Mouse (Mus musculus): Measurements from ENCODE around the gene Nfatc3.
"Not testable (repeated sequence)": the region's sequence is repeated elsewhere in the genome, so short reads cannot be mapped to it uniquely, and the experiment has no call there.

Gene Nfatc3

GRCm38 (mm10) chr8:106058731-106059612 is at the start of gene Nfatc3:
TSS of gene Nfatc3 (plus strand) at chr8:106058840.
- peak; percentile 97 for DNase-seq

- peak; percentile 95 for DNase-seq
Measured at GRCm38 (mm10) chr8:106010748-106011642, 47.6 kb upstream of the Nfatc3 start.

GRCm38 (mm10) chr8:106011643-106011986 is 47.0 kb upstream of the Nfatc3 start, which contains the start of gene Ddx28:
TSS of gene Ddx28 (minus strand) at chr8:106011882.
- DNase-seq, result no peak

GRCm38 (mm10) chr8:106012203-106012602 is 46.4 kb upstream of the Nfatc3 start:
- DNase-seq, result not testable (repeated sequence)

- DNase-seq, result no peak
Measured at GRCm38 (mm10) chr8:106016284-106016683, 42.4 kb upstream of the Nfatc3 start.

GRCm38 (mm10) chr8:106017130-106017529 is 41.5 kb upstream of the Nfatc3 start:
- no peak for DNase-seq

GRCm38 (mm10) chr8:106018039-106018438 is 40.6 kb upstream of the Nfatc3 start:
- no peak for DNase-seq

- peak; percentile 79 for DNase-seq
Measured at GRCm38 (mm10) chr8:106022483-106022882, 36.2 kb upstream of the Nfatc3 start.

- no peak for DNase-seq
Measured at GRCm38 (mm10) chr8:106038721-106039120, 19.9 kb upstream of the Nfatc3 start.

GRCm38 (mm10) chr8:106039605-106040004 is 19.0 kb upstream of the Nfatc3 start:
- DNase-seq, result no peak

- no peak for DNase-seq
Measured at GRCm38 (mm10) chr8:106040218-106040617, 18.4 kb upstream of the Nfatc3 start.

- no peak for DNase-seq
Measured at GRCm38 (mm10) chr8:106043055-106043454, 15.6 kb upstream of the Nfatc3 start.

- DNase-seq, result no peak
Measured at GRCm38 (mm10) chr8:106044151-106044550, 14.5 kb upstream of the Nfatc3 start.

- DNase-seq, result no peak
Measured at GRCm38 (mm10) chr8:106046872-106047559, 11.6 kb upstream of the Nfatc3 start.

- DNase-seq, result no peak
Measured at GRCm38 (mm10) chr8:106047854-106048630, 10.6 kb upstream of the Nfatc3 start.

- no peak for DNase-seq
Measured at GRCm38 (mm10) chr8:106049840-106050239, 8.8 kb upstream of the Nfatc3 start.

GRCm38 (mm10) chr8:106051068-106051467 is 7.6 kb upstream of the Nfatc3 start:
- no peak for DNase-seq

- DNase-seq, result no peak
Measured at GRCm38 (mm10) chr8:106052510-106053089, 6.0 kb upstream of the Nfatc3 start.

- DNase-seq, result no peak
Measured at GRCm38 (mm10) chr8:106054190-106054811, 4.3 kb upstream of the Nfatc3 start.

- DNase-seq, result no peak
Measured at GRCm38 (mm10) chr8:106055038-106055437, 3.6 kb upstream of the Nfatc3 start.

- DNase-seq, result no peak
Measured at GRCm38 (mm10) chr8:106056455-106056982, 2.1 kb upstream of the Nfatc3 start.

Data from right cerebral cortex, adult 18-20 months (tissue).